Mouse (Mus musculus): ENCODE measurements at regions not wholly inside any gene's neighbourhood (a gene's known extent, or its start where the extent isn't known, plus 50 kb on each side); places are given as distances from the start of the nearest gene placed in this dataset.

GRCm38 (mm10) chr15:25525337-25525736, 97.0 kb upstream of the Myo10 start:
- no peak for DNase-seq (ENCODE audit: extremely low spot score in 1 of 2, low spot score in 1 of 2)

GRCm38 (mm10) chr15:25536451-25537334, 85.6 kb upstream of the Myo10 start:
- DNase-seq (ENCODE audit: extremely low spot score in 1 of 2, low spot score in 1 of 2), result no peak

GRCm38 (mm10) chr15:25539344-25540176, 82.8 kb upstream of the Myo10 start:
- DNase-seq (ENCODE audit: extremely low spot score in 1 of 2, low spot score in 1 of 2), result no peak

- DNase-seq (ENCODE audit: extremely low spot score in 1 of 2, low spot score in 1 of 2), result no peak
These were observed 79.9 kb upstream of the Myo10 start for GRCm38 (mm10) chr15:25542382-25542781.

- DNase-seq (ENCODE audit: extremely low spot score in 1 of 2, low spot score in 1 of 2), result no peak
These were observed 76.1 kb upstream of the Myo10 start for GRCm38 (mm10) chr15:25546185-25546584.

GRCm38 (mm10) chr15:25550269-25551054, 71.9 kb upstream of the Myo10 start:
- no peak for DNase-seq (ENCODE audit: extremely low spot score in 1 of 2, low spot score in 1 of 2)

GRCm38 (mm10) chr15:25554945-25555344, 67.4 kb upstream of the Myo10 start:
- DNase-seq (ENCODE audit: extremely low spot score in 1 of 2, low spot score in 1 of 2), result no peak

GRCm38 (mm10) chr15:25555852-25556251, 66.5 kb upstream of the Myo10 start:
- no peak for DNase-seq (ENCODE audit: extremely low spot score in 1 of 2, low spot score in 1 of 2)

- DNase-seq (ENCODE audit: extremely low spot score in 1 of 2, low spot score in 1 of 2), result no peak
These were observed 64.8 kb upstream of the Myo10 start for GRCm38 (mm10) chr15:25557566-25557965.

GRCm38 (mm10) chr15:25558240-25558639, 64.1 kb upstream of the Myo10 start:
- no peak for DNase-seq (ENCODE audit: extremely low spot score in 1 of 2, low spot score in 1 of 2)

- no peak for DNase-seq (ENCODE audit: extremely low spot score in 1 of 2, low spot score in 1 of 2)
These were observed 58.7 kb upstream of the Myo10 start for GRCm38 (mm10) chr15:25563641-25564040.

- no peak for DNase-seq (ENCODE audit: extremely low spot score in 1 of 2, low spot score in 1 of 2)
These were observed 49.8 kb upstream of the Myo10 start for GRCm38 (mm10) chr15:25572495-25572894.

All from frontal cortex, adult 2 months (tissue).